Mouse (Mus musculus): ENCODE measurements around the gene Enox1.

Enox1 gene

DNA sequence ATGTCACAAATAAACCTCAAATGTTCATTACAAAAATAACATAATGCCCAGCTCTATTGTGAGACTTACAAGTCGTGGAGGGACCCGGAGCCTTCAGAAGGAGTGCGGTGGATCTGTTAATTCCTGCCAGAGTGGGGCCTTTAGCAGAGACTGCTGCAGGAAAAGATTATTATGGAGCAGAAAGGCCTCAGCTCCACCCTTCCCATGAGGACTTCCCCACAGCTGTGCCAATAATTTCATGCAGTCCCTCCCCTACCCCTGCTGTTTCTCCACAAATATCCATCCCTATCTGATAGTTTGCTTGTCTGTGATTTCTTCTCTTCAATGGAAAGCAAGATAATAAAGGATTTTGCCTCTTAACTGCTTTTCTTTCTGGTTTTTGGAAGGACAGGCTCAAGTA lies 314.0 kb downstream of the Enox1 start:
- DNase-seq, result no peak

DNA sequence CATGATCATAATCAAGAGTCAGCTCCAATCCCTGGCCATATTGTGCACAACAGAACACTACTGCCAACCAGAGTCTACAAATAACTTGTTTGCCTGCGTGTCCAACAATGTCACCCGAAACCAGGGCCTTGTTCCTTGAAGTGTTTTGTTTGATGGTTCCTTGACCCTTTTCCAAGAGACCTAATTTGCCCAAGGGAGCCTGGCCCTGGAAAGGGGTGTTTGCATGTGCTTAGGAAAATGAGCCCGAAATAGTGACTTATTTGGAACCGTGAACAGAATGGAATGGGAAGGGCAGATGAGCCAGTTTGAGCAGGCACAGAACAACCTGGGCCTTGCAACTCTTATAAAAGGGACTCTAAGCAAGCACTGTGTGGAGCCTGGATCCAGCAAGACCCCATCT lies 316.9 kb downstream of the Enox1 start:
- DNase-seq, result no peak

DNA sequence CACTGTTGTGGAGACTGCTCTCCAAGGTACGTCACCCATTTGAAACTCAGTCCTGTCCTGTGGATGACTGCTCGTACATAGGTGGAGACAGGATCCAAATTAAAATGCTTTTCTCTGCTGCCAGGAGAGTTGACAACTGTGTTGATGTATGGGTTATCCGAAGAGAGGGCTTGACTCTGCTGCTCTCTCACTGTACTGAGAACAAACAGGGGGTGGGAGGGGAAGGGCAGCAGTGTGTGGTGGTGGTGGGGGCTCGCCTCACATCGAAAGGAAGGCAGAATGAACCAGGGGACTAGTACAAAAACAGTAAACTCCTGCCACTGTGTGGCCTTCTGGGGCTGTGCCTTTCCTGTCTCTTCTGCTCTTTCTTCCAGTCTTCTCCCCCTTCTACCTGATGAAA lies 317.5 kb downstream of the Enox1 start:
- DNase-seq, result no peak

- DNase-seq, result no peak
These were observed 318.7 kb downstream of the Enox1 start for GRCm38 (mm10) chr14:77475134-77475820.

GRCm38 (mm10) chr14:77477704-77478103 lies 321.1 kb downstream of the Enox1 start:
- DNase-seq, result no peak

- no peak for DNase-seq
These were observed 321.6 kb downstream of the Enox1 start for GRCm38 (mm10) chr14:77478210-77478609.

DNA sequence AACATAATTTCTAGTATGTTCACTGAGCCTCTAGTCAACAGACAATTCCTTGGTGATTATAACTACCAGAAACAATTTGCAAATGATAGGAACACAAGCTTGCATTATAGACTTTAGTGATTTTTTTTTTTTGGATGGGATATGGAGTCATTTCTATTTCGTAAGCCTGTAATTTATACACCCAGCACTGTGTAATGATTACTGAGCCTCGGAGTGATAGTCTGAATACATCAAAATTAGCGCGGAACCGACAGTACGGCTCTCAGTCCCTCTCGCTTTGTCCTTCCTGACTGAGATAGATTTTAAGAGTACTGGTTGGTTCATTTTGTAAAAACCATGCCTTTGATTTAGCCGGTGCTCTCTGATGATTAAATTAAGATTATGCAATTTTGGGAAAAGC lies 322.1 kb downstream of the Enox1 start:
- DNase-seq, result no peak

GRCm38 (mm10) chr14:77483076-77483475 lies 326.5 kb downstream of the Enox1 start:
- DNase-seq, result no peak

DNA sequence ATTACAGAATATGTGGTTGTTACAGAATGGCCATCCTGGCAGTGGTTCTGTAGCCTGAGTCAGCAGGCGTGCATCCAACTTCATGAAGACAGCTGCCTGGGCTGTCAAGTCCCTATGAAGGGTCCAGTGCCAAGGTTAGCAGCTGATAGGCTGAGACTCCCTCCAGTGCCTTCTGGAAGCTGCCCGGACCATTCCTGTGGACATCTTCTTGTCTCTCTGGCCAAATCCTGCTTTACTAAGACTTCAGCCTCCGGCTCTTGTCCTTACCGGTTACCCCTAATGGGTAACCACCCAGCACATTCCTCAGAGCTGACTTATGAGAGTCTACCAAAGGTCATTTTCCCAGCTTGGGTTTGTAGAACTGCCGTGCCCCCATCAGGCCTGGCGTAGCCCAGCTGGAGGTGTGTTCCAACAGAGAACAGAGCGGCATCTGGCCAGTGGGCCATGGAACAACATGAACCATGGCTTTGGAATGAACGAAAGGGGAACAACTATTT lies 328.4 kb downstream of the Enox1 start:
- DNase-seq, result no peak

GRCm38 (mm10) chr14:77490699-77491098 lies 334.1 kb downstream of the Enox1 start:
- no peak for DNase-seq

DNA sequence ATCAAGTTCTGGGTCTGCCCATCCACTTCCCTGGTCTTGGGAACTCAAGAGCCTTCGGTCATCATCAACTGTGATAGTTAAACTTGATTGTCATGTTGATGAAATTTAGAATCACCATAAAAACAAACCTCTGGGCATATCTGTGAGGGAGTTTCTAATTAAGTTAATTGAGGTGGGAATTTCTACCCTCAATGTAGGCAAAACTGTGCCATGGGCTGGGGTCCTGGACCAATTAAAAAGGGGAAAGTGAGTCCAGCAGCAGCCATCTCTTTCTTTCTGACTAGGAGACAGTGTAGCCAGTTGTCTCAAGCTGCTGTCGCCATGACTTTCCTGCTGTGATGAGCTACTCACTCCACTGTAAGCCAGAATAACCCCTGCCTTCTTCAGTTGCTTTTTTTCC lies 335.2 kb downstream of the Enox1 start:
- no peak for DNase-seq

DNA sequence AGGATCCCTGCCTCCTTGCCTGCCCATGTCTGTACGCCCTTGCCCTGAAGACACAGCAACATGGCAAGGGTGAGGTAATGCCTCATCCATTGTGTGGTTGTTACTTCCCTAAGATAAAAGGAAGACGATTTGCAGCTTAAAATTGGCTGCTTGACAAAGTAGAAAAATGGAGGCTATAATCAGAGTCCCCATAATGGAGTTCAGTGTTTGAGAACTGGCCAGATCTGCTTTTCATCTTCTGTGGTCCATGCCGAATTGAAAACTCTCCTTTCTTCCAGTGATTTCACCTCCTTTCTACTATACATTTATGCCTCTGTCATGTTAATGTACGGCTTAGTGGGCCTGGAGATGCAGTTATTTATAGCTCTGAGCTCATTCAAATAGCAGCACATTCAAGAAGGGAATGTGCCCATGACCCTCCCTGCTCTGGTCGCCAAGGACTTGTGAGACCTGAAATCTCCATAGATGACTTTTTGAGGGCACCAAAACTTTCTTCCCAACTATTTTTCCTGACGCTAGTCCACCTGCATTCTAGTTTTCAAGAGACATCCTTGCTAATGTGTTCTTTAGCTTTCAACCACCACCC lies 343.5 kb downstream of the Enox1 start:
- no peak for DNase-seq

GRCm38 (mm10) chr14:77504458-77505135 lies 348.0 kb downstream of the Enox1 start:
- DNase-seq, result no peak

GRCm38 (mm10) chr14:77506341-77506740 lies 349.8 kb downstream of the Enox1 start:
- DNase-seq, result no peak

- DNase-seq, result no peak
These were observed 351.5 kb downstream of the Enox1 start for GRCm38 (mm10) chr14:77508036-77508435.

DNA sequence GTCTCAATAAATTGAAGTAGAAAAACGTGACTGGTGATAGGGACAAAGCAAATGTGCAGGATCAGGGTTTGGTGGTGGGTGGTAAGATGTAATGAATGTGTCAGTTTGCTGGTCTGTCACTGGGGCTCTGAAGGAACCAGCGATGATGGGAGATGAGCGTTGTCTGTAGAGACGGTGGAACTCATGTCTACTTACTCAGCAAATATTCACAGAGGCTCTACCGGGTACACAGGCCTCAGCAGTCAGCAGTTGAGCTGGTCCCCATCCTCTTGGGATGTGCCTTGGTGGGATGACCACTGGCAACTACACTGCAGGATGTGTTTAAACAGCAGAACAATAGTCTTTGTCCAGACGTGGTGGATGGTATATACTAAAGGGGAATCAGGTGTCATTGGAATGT lies 352.5 kb downstream of the Enox1 start:
- DNase-seq, result no peak

GRCm38 (mm10) chr14:77509924-77510323 lies 353.4 kb downstream of the Enox1 start:
- DNase-seq, result no peak

- no peak for DNase-seq
These were observed 354.7 kb downstream of the Enox1 start for GRCm38 (mm10) chr14:77511137-77511870.

DNA sequence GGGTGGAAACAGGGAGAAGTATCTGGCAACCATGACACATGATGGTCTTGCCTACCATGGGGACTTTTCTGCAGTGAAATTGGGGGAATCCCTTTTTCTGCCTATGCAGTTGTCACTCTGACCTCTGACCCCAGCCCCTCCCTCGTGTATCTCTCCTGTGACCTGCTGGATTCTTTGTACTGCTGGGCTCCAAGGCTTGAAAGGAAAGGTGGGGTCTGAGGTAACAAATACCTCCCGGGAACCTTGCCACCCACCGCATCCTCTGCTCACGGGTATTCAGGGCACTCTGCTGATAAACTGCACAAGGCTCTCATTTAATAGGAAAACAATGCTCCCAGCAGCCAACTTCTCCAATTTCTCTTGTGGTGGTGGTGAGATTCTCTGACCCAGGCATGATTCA lies 361.5 kb downstream of the Enox1 start:
- no peak for DNase-seq

DNA sequence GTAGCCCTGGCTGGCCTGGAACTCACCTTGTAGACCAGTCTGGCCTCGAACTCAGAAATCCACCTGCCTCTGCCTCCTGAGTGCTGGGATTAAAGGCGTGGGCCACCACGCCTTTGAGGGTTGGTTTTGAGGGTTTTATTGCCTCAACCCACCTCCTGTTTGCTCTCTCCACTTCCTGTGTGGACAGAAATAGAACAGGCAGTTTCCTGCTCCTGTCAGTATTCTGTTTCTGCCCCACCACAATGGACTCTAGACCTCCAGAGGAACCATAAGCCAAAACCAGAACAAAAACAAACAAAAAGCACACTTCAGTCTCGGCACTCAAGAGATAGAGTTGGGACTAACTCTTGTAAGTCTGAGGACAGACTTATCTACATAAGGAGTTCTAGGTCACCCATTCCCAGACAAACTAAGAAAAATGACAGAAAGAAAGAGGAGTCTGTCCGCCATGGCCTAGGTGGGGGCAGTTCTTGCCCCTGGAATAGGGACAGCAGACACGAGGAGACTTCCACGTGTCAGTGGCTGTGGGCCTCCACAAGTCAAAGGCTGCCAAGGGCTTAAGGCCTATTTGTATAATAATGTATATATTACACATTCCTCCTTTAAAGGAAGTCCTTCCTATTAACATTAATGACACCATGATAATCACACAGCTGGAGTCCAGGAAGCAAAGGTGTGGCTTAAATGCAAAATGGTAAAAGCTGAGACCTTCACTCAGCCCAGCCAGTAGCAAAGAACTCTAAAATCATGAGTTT lies 362.6 kb downstream of the Enox1 start:
- no peak for DNase-seq

DNA sequence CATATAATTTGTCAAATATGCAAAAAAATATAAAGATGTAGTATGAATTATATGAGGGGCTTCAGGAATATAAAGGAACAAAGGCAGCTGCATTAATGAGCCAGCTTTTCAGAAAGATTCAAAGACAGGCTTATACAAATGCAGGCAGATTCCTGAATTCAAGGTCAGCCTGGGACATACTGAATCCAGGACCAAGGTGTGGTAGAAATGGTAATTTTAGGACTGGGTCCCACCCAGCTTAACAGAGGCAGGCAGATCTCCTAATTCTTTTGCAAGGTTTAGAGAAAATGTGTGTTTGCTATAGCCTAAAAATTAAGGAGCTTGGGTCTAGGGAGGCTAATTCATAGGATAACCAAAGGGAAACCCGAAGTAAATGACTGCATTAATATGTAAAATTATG lies 363.1 kb downstream of the Enox1 start:
- no peak for DNase-seq

GRCm38 (mm10) chr14:77524303-77524702 lies 367.7 kb downstream of the Enox1 start:
- peak; percentile 10 for DNase-seq

DNA sequence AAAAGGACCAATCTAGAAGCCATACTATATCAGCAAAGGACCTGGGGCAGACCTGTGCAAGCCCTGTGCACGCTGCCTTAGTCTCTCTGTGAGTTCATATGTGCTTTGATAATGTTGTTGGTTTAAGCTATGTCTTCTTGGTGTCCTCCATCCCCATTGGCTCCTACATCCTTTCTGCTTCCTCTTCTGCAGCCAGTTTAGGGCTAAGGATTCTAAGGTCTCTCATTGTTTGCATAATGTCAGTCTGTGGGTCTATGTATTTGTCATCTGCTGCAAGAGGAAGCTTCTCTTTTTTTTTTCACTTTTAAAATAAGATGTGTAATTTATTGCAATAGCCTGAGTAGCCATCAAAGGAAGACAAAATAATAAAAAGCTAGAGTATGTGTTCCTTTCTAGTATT lies 369.7 kb downstream of the Enox1 start:
- DNase-seq, result no peak
